ENCODE assay signal across 11 mouse cellular contexts in genomic region chr12:92801121-92801520, GRCm38 (mm10).
DNase-seq lines count a peak whose midpoint lies in the region.
"Had no signal": no experiment of that assay in that cellular context is flagged by ENCODE, and none has a peak within 500 bp of the region (broad histone marks: within the 10 kb centered on the region; RNA-seq: fewer than 3 reads in every experiment).

No protein-coding gene starts in this region.

- intact Hi-C loops in left cerebral cortex, postnatal 4 days (cut with DNase I) = no loop called here

- DNase-seq in left cerebral cortex, postnatal 4 days = peak; percentile 30
- no peak for DNase-seq in left cerebral cortex, adult 8-10 months (ENCODE audit: low spot score in 2 of 2)
- peak; percentile 6 for DNase-seq in cerebellum, adult 8-10 months
- DNase-seq in cerebellum, postnatal 14 days = peak; percentile 61 to 69
- DNase-seq in frontal cortex, postnatal 36 days (ENCODE audit: low spot score in 2 of 2) = no peak
- no peak for DNase-seq in adipocyte (ENCODE audit: low spot score)
- no peak for DNase-seq in testis, postnatal 14 days (ENCODE audit: low spot score)
- DNase-seq: adrenal gland, postnatal 14 days; heart, adult 18-20 months; heart, postnatal 10 days; heart, postnatal 4 days had no signal

Comparison
In these comparisons a context has a peak if more than half of its experiments do, and no peak if none do; other contexts are left out.
1. DNase-seq: peak in left cerebral cortex, postnatal 4 days (single experiment), cerebellum, adult 8-10 months (single experiment) and cerebellum, postnatal 14 days (2 of 2); none in left cerebral cortex, adult 8-10 months (0 of 2), frontal cortex, postnatal 36 days (0 of 2), adipocyte (single experiment) and testis, postnatal 14 days (single experiment).